Mouse (Mus musculus): Measurements from ENCODE around the gene Stoml1.

- TF ChIP-seq CTCF (IDR thresholded peaks at IDR 0.05; ENCODE audit: low read depth), result no peak
- TF ChIP-seq EP300 (IDR thresholded peaks at IDR 0.05; ENCODE audit: low read depth), result no peak
Observed at GRCm38 (mm10) chr9:58255704-58256685, 3.0 kb downstream of the Stoml1 start.

All from liver, embryonic 14.5 days (tissue).